In the genomic region with DNA sequence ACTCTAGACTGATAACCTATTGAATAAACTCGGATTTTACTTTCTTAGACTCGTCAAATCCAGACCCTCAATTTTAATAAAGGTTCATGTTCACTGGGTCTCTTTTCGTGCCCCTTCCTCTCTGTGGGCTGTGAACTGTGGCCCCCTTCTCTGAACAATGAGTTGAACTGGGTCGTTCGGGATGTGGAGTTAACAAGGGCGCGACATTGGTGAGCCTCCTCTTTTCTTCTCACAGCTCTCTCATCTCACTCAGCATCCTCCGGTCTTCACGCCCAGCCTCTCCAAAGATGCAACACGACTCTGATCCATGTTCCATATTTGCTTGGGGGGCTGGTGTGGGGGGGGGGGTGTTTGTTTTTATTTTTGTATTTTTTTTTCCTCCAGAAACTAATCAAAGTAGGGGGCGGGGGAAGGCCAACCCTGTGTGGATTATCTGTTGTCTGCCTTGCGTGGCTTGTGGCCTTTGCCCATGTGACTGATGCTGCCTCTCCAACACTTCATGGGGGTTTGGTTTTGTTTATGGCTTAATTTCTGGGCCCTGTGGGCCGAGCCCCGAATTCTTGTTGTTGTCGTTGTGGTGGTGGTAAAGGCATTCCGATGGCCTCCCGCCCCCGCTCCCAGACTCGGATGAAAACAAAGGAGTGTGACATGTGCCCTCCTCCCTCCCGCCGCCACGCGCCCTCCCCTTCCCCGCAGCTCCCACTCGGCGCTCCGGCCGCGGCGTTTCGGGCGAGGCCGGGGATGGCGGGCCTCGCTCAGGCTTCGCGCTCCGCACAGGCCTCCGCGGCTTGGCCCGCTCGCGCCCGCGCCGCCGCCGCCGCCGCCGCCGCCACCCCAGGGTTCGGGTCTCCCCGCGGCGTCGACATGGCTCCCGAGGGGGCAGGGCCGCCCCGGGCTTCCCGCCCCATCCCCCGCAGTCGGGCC, we compare ENCODE assay signal across 8 mouse cellular contexts. TPM values are rescaled to one million over a fixed set of nuclear protein-coding genes. Genes with fewer than 3 reads are reported as not detected.
A peak's percentile ranks its signal among the peaks of the same experiment; 100 is the strongest.
DNase-seq lines count a peak whose midpoint lies in the region; ATAC-seq and TF ChIP-seq lines count a peak whose summit lies in the region.

No protein-coding gene starts in this region.

- H3K4me2 ChIP-seq in heart, embryonic 11.5 days = peak overlapping the region; percentile 77
- peak overlapping the region; percentile 62 for H3K4me2 ChIP-seq in kidney, embryonic 15.5 days
- peak overlapping the region; percentile 81 for H3K4me2 ChIP-seq in liver, embryonic 11.5 days
- peak overlapping the region; percentile 76 for H3K4me2 ChIP-seq in stomach, embryonic 16.5 days (ENCODE audit: low read depth, low read length)

- H3K9me3 ChIP-seq in E14TG2a.4 (ENCODE audit: low read length) = no peaks in the 10 kb centered on the region
- H3K9me3 ChIP-seq in erythroblast, embryonic 14.5 days (ENCODE audit: control insufficient read depth, low read length) = no peaks in the 10 kb centered on the region
- H3K9me3 ChIP-seq in heart, embryonic 11.5 days (replicated peaks; ENCODE audit: control insufficient read depth, low read length) = no peaks in the 10 kb centered on the region
- no peaks in the 10 kb centered on the region for H3K9me3 ChIP-seq in kidney, embryonic 15.5 days (replicated peaks)
- no peaks in the 10 kb centered on the region for H3K9me3 ChIP-seq in liver, embryonic 11.5 days (ENCODE audit: control insufficient read depth, low read length)
- H3K9me3 ChIP-seq in stomach, embryonic 16.5 days (replicated peaks; ENCODE audit: control insufficient read depth, low read length) = no peaks in the 10 kb centered on the region

- H3K4me1 ChIP-seq in E14TG2a.4 (replicated peaks; ENCODE audit: low read depth, low read length) = peaks cover 41% of the 10 kb centered on the region
- peaks cover 22% of the 10 kb centered on the region for H3K4me1 ChIP-seq in erythroblast, embryonic 14.5 days (ENCODE audit: control insufficient read depth)
- H3K4me1 ChIP-seq in heart, embryonic 11.5 days (ENCODE audit: control insufficient read depth, insufficient read depth, low read length) = peaks cover 8% of the 10 kb centered on the region
- peaks cover 17% of the 10 kb centered on the region for H3K4me1 ChIP-seq in kidney, embryonic 15.5 days
- H3K4me1 ChIP-seq in liver, embryonic 11.5 days (replicated peaks; ENCODE audit: control insufficient read depth, insufficient read depth, low read length) = peaks cover 4% of the 10 kb centered on the region
- H3K4me1 ChIP-seq in stomach, embryonic 16.5 days (ENCODE audit: control insufficient read depth, insufficient read depth, low read length) = peaks cover 4% of the 10 kb centered on the region

- under 1% methylated on average over 35 of the region's 63 CpGs for WGBS in heart, embryonic 11.5 days (ENCODE audit: insufficient replicate concordance)
- under 1% methylated on average over 40 of the region's 63 CpGs for WGBS in kidney, embryonic 15.5 days
- WGBS in liver, embryonic 11.5 days = 1% methylated on average over 49 of the region's 63 CpGs
- under 1% methylated on average over 54 of the region's 63 CpGs for WGBS in stomach, embryonic 16.5 days

- TF ChIP-seq CTCF in E14TG2a.4 (conservative IDR thresholded peaks at IDR 0.05; ENCODE audit: low read length) = no peak

- H3K4me3 ChIP-seq in E14TG2a.4 (replicated peaks; ENCODE audit: low read length) = peak overlapping the region; percentile 86
- H3K4me3 ChIP-seq in erythroblast, embryonic 14.5 days (replicated peaks) = peak overlapping the region; percentile 85
- H3K4me3 ChIP-seq in heart, embryonic 11.5 days (ENCODE audit: low read depth, low read length) = peak overlapping the region; percentile 97
- H3K4me3 ChIP-seq in kidney, embryonic 15.5 days (replicated peaks) = peak overlapping the region; percentile 91
- H3K4me3 ChIP-seq in liver, embryonic 11.5 days (ENCODE audit: low read depth, low read length) = peak overlapping the region; percentile 76
- H3K4me3 ChIP-seq in stomach, embryonic 16.5 days (replicated peaks; ENCODE audit: low read length) = peak overlapping the region; percentile 60

- H3K9ac ChIP-seq in heart, embryonic 11.5 days (ENCODE audit: low read depth, low read length) = peak overlapping the region; percentile 100
- H3K9ac ChIP-seq in kidney, embryonic 15.5 days = peak overlapping the region; percentile 99
- peak overlapping the region; percentile 91 for H3K9ac ChIP-seq in liver, embryonic 11.5 days (ENCODE audit: low read depth, low read length)
- peak overlapping the region; percentile 97 for H3K9ac ChIP-seq in stomach, embryonic 16.5 days (ENCODE audit: low read length)

- peak; percentile 53 for ATAC-seq in heart, embryonic 11.5 days (replicated peaks; ENCODE audit: insufficient number of reproducible peaks, low FRiP score, low TSS enrichment)
- peak; percentile 65 for ATAC-seq in kidney, embryonic 15.5 days (replicated peaks; ENCODE audit: low FRiP score)
- peak; percentile 51 for ATAC-seq in liver, embryonic 11.5 days (replicated peaks; ENCODE audit: low FRiP score)
- 0 out of 2 replicates have a peak, but pooled peaks have one; percentile 6 for ATAC-seq in monocyte, adult 5-6 weeks (replicated peaks; ENCODE audit: insufficient number of reproducible peaks, low FRiP score, low TSS enrichment, poor library complexity, severe bottlenecking)
- peak; percentile 52 for ATAC-seq in stomach, embryonic 16.5 days (ENCODE audit: insufficient read depth, low FRiP score)

- no peaks in the 10 kb centered on the region for H3K27me3 ChIP-seq in E14TG2a.4 (ENCODE audit: insufficient read depth, low read length)
- no peaks in the 10 kb centered on the region for H3K27me3 ChIP-seq in erythroblast, embryonic 14.5 days (ENCODE audit: control insufficient read depth)
- no peaks in the 10 kb centered on the region for H3K27me3 ChIP-seq in heart, embryonic 11.5 days (ENCODE audit: control insufficient read depth, insufficient read depth, low read length)
- H3K27me3 ChIP-seq in kidney, embryonic 15.5 days = no peaks in the 10 kb centered on the region
- no peaks in the 10 kb centered on the region for H3K27me3 ChIP-seq in liver, embryonic 11.5 days (replicated peaks; ENCODE audit: control insufficient read depth, insufficient read depth, low read length)
- no peaks in the 10 kb centered on the region for H3K27me3 ChIP-seq in stomach, embryonic 16.5 days (ENCODE audit: control insufficient read depth, insufficient read depth, low read length)

- peaks cover 3% of the 10 kb centered on the region for H3K36me3 ChIP-seq in E14TG2a.4 (ENCODE audit: insufficient read depth, low read length)
- peaks cover 4% of the 10 kb centered on the region for H3K36me3 ChIP-seq in erythroblast, embryonic 14.5 days (ENCODE audit: control insufficient read depth)
- peaks cover 7% of the 10 kb centered on the region; the same call in 1 of the 2 replicates for H3K36me3 ChIP-seq in heart, embryonic 11.5 days (ENCODE audit: control insufficient read depth, insufficient read depth, low read length)
- peaks cover 14% of the 10 kb centered on the region; the same call in 1 of the 2 replicates for H3K36me3 ChIP-seq in kidney, embryonic 15.5 days
- H3K36me3 ChIP-seq in liver, embryonic 11.5 days (ENCODE audit: control insufficient read depth, insufficient read depth, low read length) = no peaks in the 10 kb centered on the region
- no peaks in the 10 kb centered on the region for H3K36me3 ChIP-seq in stomach, embryonic 16.5 days (ENCODE audit: control insufficient read depth, insufficient read depth, low read length)

- peak; percentile 20 for DNase-seq in brain, embryonic 18.5 days (ENCODE audit: low read depth, low spot score)
- peak; percentile 77 for DNase-seq in liver, embryonic 11.5 days (ENCODE audit: low spot score)

- peak overlapping the region; percentile 97 for H3K27ac ChIP-seq in heart, embryonic 11.5 days (ENCODE audit: low read depth, low read length)
- H3K27ac ChIP-seq in kidney, embryonic 15.5 days = peak overlapping the region; percentile 97
- H3K27ac ChIP-seq in liver, embryonic 11.5 days (ENCODE audit: low read depth, low read length) = peak overlapping the region; percentile 90
- peak overlapping the region; percentile 96 for H3K27ac ChIP-seq in stomach, embryonic 16.5 days (ENCODE audit: low read length)

RNA-seq across cellular contexts. Expression of gene Ptbp2, which starts 2.0 kb away (rescaled TPM):
- 0.01 and 0.06 TPM in 2 replicates for polyA plus RNA-seq in erythroblast, embryonic 14.5 days (2012)
- polyA plus RNA-seq in heart, embryonic 11.5 days (2014; fragmentation: Nextera tagmentation; extraction: Ambion mirVana) = 67.3 and 82.4 TPM in 2 replicates
- 62.2 and 70.4 TPM in 2 replicates for polyA plus RNA-seq in kidney, embryonic 15.5 days (2015; fragmentation: Nextera tagmentation; extraction: Ambion mirVana)
- polyA plus RNA-seq in liver, embryonic 11.5 days (2014; fragmentation: Nextera tagmentation; extraction: Ambion mirVana) = 33.2 and 38.6 TPM in 2 replicates
- 80.5 to 95.2 TPM (median 83.2 TPM) in 3 replicates for total RNA-seq in monocyte, adult 5-6 weeks (2017)
- polyA plus RNA-seq in stomach, embryonic 16.5 days (2015; fragmentation: Nextera tagmentation; extraction: Ambion mirVana) = 45.4 and 49.3 TPM in 2 replicates

Comparison
In these comparisons a context has a peak if more than half of its experiments do, and no peak if none do; other contexts are left out.
1. Peak in every context shown above with its lines: DNase-seq, ATAC-seq, H3K4me3 ChIP-seq and H3K27ac ChIP-seq.
2. ATAC-seq: peak in every context shown above with its lines; median percentile 65 in kidney, embryonic 15.5 days; 53 in heart, embryonic 11.5 days; 52 in stomach, embryonic 16.5 days; 51 in liver, embryonic 11.5 days; 6 in monocyte, adult 5-6 weeks.
3. RNA of gene Ptbp2, which starts 2.0 kb away (polyA plus RNA-seq): 67.3 to 82.4 TPM in heart, embryonic 11.5 days, 62.2 to 70.4 TPM in kidney, embryonic 15.5 days, 45.4 to 49.3 TPM in stomach, embryonic 16.5 days and 33.2 to 38.6 TPM in liver, embryonic 11.5 days; 0.01 to 0.06 TPM in erythroblast, embryonic 14.5 days; every median in the first group is over 10 times any median in the second.